Mouse (Mus musculus) skeletal muscle tissue, adult 2 months (tissue): Measurements from ENCODE around the gene Olfr1246.
"Not testable (repeated sequence)": the region's sequence is repeated elsewhere in the genome, so short reads cannot be mapped to it uniquely, and the experiment has no call there.

Source experiments
- DNase-seq: peaks from one replicate; pipeline ENCODE4 v3.0.0-alpha.2; 2012; ENCODE audit warnings: low read depth, low spot score

The Olfr1246 gene

GRCm38 (mm10) chr2:89593057-89593456 lies at the start of gene Olfr1246:
TSS of gene Olfr1246 (minus strand) at chr2:89593157.
- DNase-seq: no peak

GRCm38 (mm10) chr2:89634883-89635282 lies 41.9 kb upstream of the Olfr1246 start, which contains the start of gene Olfr1249:
TSS of gene Olfr1249 (minus strand) at chr2:89634983.
- no peak for DNase-seq

GRCm38 (mm10) chr2:89618145-89618544 lies 25.2 kb upstream of the Olfr1246 start, which contains the start of gene Olfr1248:
TSS of gene Olfr1248 (minus strand) at chr2:89618245.
- DNase-seq: not testable (repeated sequence)

- no peak for DNase-seq
Measured at GRCm38 (mm10) chr2:89614030-89614429, 21.1 kb upstream of the Olfr1246 start, which contains the start of gene Olfr1247. TSS of gene Olfr1247 (minus strand) at chr2:89614130.

- no peak for DNase-seq
Measured at GRCm38 (mm10) chr2:89578347-89578746, 14.6 kb downstream of the Olfr1246 start, which contains the start of gene Olfr1245. TSS of gene Olfr1245 (minus strand) at chr2:89578447.

GRCm38 (mm10) chr2:89562706-89563105 lies 30.3 kb downstream of the Olfr1246 start:
- DNase-seq: not testable (repeated sequence)

- no peak for DNase-seq
Measured at GRCm38 (mm10) chr2:89544516-89544915, 48.4 kb downstream of the Olfr1246 start.

GRCm38 (mm10) chr2:89539923-89540322 lies 53.0 kb downstream of the Olfr1246 start:
- DNase-seq: no peak
